Mouse (Mus musculus): Measurements from ENCODE around the gene Nckap1. TPM values are rescaled to one million over a fixed set of nuclear protein-coding genes. Genes with fewer than 3 reads are reported as not detected.
A peak's percentile ranks its signal among the peaks of the same experiment; 100 is the strongest.

Nckap1 gene
- polyA plus RNA-seq, 1 experiment from 2014 or later: 67.0 TPM

DNA sequence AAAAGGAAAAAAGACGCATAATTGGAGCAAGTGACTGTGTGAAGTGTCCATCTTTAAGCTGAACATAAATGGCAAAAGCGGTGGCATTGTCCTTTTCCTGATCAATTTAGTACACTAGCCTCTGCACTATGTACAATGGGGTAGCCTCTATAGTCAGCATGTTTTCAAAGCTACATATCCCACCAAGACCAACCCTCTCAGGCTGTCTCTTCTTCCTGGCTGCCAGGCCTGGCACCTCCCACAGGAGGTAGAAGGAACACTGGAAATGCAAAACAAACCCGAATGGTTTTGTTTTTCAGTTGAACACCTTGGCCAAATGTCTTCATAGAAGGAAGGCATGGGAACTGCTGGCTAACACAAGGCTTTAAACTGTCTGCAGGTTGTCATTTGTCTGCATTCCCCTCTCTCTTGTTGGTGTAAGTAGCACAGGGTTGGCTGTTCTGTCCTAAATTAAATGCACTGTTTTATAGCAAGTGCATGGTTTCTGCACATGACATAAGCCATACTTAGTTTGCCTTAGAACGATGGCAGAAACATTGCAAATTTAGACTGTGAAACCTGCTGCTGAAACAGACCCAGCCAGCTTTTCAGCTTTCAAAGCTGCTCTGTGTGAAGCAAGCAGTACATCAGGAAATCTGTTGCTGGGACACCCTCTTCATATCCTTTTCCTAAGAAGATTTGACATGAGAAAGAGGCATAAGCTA lies 13.2 kb upstream of the Nckap1 start:
- Histone ChIP-seq H3K27ac (no peak overlapping the region), H3K4me1 (replicated peaks) (no peaks in the 10 kb centered on the region), H3K36me3 (no peaks in the 10 kb centered on the region), H3K27me3 (ENCODE audit: insufficient read depth, poor library complexity, severe bottlenecking) (no peaks in the 10 kb centered on the region), H3K4me3 (no peak overlapping the region), H3K9me3 (no peaks in the 10 kb centered on the region)
- no peak for DNase-seq (ENCODE audit: low spot score)
- 83% methylated on average over 4 of the region's 4 CpGs for WGBS

DNA sequence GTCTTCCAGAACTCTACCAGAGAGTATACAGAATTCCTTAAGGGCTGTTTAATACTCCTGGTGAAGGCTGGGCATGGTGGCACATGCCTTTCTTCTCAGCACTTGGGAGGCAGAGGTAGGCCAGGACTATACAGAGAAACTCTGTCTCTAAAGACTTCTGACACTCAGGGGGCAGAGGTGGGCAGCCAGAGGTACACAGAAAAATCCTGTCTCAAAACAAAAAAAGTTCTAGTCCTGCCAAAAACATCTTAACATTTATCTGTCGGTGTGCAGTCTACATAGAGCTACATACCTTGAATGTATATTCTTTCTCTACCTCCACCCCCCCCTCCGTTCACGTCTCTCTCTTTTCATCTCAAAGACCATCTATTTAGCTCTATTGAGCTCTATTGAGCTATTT lies 1.2 kb upstream of the Nckap1 start:
- no peaks in the 10 kb centered on the region for H3K36me3 ChIP-seq
- H3K27ac ChIP-seq: no peak overlapping the region
- 89% methylated on average over 3 of the region's 3 CpGs for WGBS
- DNase-seq (ENCODE audit: low spot score): no peak
- no peaks in the 10 kb centered on the region for H3K27me3 ChIP-seq (ENCODE audit: insufficient read depth, poor library complexity, severe bottlenecking)
- no peaks in the 10 kb centered on the region for H3K9me3 ChIP-seq
- no peak overlapping the region for H3K4me3 ChIP-seq
- H3K4me1 ChIP-seq (replicated peaks): peaks cover 19% of the 10 kb centered on the region

GRCm38 (mm10) chr2:80580311-80580961 lies 744 bp downstream of the Nckap1 start:
- H3K27me3 ChIP-seq (ENCODE audit: insufficient read depth, poor library complexity, severe bottlenecking): no peaks in the 10 kb centered on the region
- H3K27ac ChIP-seq: peak overlapping the region; percentile 99
- H3K4me1 ChIP-seq (replicated peaks): peaks cover 19% of the 10 kb centered on the region
- H3K4me3 ChIP-seq: peak overlapping the region; percentile 95
- no peaks in the 10 kb centered on the region for H3K36me3 ChIP-seq
- WGBS: under 1% methylated on average over 65 of the region's 65 CpGs
- no peaks in the 10 kb centered on the region for H3K9me3 ChIP-seq
- DNase-seq (ENCODE audit: low spot score): peak; percentile 57

- Histone ChIP-seq H3K27ac (no peak overlapping the region), H3K27me3 (ENCODE audit: insufficient read depth, poor library complexity, severe bottlenecking) (no peaks in the 10 kb centered on the region), H3K36me3 (no peaks in the 10 kb centered on the region), H3K9me3 (no peaks in the 10 kb centered on the region), H3K4me3 (peak overlapping the region; percentile 95), H3K4me1 (replicated peaks) (peaks cover 19% of the 10 kb centered on the region)
- DNase-seq (ENCODE audit: low spot score): no peak
- 58% methylated on average over 6 of the region's 6 CpGs for WGBS
These were observed 1.8 kb downstream of the Nckap1 start for GRCm38 (mm10) chr2:80579253-80579891.

DNA sequence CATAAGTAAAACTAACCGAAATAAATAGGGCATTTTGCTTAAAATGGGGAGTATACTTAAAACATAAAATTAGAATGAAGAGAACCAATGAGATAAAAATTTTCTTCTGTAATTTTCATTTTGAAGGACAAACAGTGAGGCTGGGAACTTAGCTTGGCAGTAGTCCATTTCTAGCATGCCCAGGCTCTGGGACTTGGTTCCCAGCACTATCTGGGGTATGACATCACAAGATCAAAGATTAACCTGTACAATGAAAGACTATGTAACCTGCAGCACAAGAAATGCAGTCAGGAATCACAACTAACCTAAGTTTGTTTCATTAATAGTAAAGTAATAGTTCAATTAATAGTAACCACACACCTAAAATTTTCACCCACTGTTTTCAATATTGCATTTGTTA lies 3.9 kb downstream of the Nckap1 start:
- H3K36me3 ChIP-seq: no peaks in the 10 kb centered on the region
- no peaks in the 10 kb centered on the region for H3K27me3 ChIP-seq (ENCODE audit: insufficient read depth, poor library complexity, severe bottlenecking)
- peaks cover 23% of the 10 kb centered on the region for H3K4me1 ChIP-seq (replicated peaks)
- H3K27ac ChIP-seq: no peak overlapping the region
- no peak overlapping the region for H3K4me3 ChIP-seq
- H3K9me3 ChIP-seq: no peaks in the 10 kb centered on the region
- WGBS: 92% methylated on average over 1 of the region's 1 CpGs
- no peak for DNase-seq (ENCODE audit: low spot score)

GRCm38 (mm10) chr2:80570656-80571055 lies 10.5 kb downstream of the Nckap1 start:
- 83% methylated on average over 4 of the region's 4 CpGs for WGBS
- DNase-seq (ENCODE audit: low spot score): no peak
- no peak overlapping the region for H3K27ac ChIP-seq
- H3K36me3 ChIP-seq: 0 out of 2 replicates have a peak, but pooled peaks cover 11% of the 10 kb centered on the region
- no peaks in the 10 kb centered on the region for H3K9me3 ChIP-seq
- H3K4me1 ChIP-seq (replicated peaks): 0 out of 2 replicates have a peak, but pooled peaks cover 4% of the 10 kb centered on the region
- H3K4me3 ChIP-seq: no peak overlapping the region
- no peaks in the 10 kb centered on the region for H3K27me3 ChIP-seq (ENCODE audit: insufficient read depth, poor library complexity, severe bottlenecking)

DNA sequence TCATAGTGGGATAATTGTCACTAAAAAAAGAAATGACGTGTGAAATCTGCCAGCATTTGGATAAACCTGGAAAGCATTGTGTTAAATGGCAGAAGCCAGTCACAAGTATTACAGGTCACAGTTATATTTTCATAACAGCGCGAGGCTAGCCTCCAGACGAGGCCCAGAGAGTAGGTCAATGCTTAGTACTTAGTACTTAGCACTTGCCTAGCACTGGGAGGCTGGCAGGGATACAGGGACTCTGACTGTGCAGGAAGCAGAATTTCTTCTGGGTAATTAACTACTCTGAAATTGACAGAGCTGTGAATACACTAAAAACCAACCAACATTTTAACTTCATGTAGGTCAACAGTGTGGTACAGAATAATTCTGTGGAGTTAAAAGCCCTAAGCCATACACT lies 13.8 kb downstream of the Nckap1 start:
- H3K4me1 ChIP-seq (replicated peaks): no peaks in the 10 kb centered on the region
- 0 out of 2 replicates have a peak, but pooled peaks cover 11% of the 10 kb centered on the region for H3K36me3 ChIP-seq
- no peak for DNase-seq (ENCODE audit: low spot score)
- H3K4me3 ChIP-seq: no peak overlapping the region
- H3K27ac ChIP-seq: no peak overlapping the region
- no peaks in the 10 kb centered on the region for H3K9me3 ChIP-seq
- H3K27me3 ChIP-seq (ENCODE audit: insufficient read depth, poor library complexity, severe bottlenecking): no peaks in the 10 kb centered on the region
- 94% methylated on average over 4 of the region's 4 CpGs for whole genome bisulfite sequencing

GRCm38 (mm10) chr2:80562253-80562652 lies 18.9 kb downstream of the Nckap1 start:
- no peak overlapping the region for H3K4me3 ChIP-seq
- H3K27ac ChIP-seq: no peak overlapping the region
- no peaks in the 10 kb centered on the region for H3K27me3 ChIP-seq (ENCODE audit: insufficient read depth, poor library complexity, severe bottlenecking)
- peaks cover 17% of the 10 kb centered on the region for H3K36me3 ChIP-seq
- no peaks in the 10 kb centered on the region for H3K9me3 ChIP-seq
- DNase-seq (ENCODE audit: low spot score): no peak
- H3K4me1 ChIP-seq (replicated peaks): no peaks in the 10 kb centered on the region

GRCm38 (mm10) chr2:80561478-80561877 lies 19.7 kb downstream of the Nckap1 start:
- 92% methylated on average over 3 of the region's 3 CpGs for WGBS
- H3K4me1 ChIP-seq (replicated peaks): no peaks in the 10 kb centered on the region
- H3K27me3 ChIP-seq (ENCODE audit: insufficient read depth, poor library complexity, severe bottlenecking): no peaks in the 10 kb centered on the region
- no peak for DNase-seq (ENCODE audit: low spot score)
- no peak overlapping the region for H3K27ac ChIP-seq
- peaks cover 20% of the 10 kb centered on the region for H3K36me3 ChIP-seq
- no peaks in the 10 kb centered on the region for H3K9me3 ChIP-seq
- H3K4me3 ChIP-seq: no peak overlapping the region

DNA sequence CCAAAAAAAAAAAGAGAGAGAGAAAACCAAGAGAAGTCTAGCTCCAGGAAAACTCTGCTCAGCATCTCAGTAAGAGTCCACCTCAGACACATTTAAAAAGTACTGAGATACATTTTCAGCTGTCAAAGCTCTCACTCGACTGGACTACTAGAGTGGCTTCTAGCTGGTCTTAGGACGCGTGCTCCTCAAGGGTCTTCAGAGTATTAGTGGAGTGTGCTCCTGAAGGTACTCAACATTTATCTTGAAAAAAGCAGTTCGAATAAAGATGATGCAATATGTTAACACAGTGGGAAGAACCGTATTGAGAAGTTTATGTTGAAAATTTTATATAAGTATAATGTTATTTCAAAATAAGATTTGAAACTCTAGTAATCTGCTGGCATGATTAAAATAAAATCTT lies 20.4 kb downstream of the Nckap1 start:
- Histone ChIP-seq H3K27ac (no peak overlapping the region), H3K27me3 (ENCODE audit: insufficient read depth, poor library complexity, severe bottlenecking) (no peaks in the 10 kb centered on the region), H3K9me3 (no peaks in the 10 kb centered on the region), H3K4me1 (replicated peaks) (no peaks in the 10 kb centered on the region), H3K36me3 (peaks cover 20% of the 10 kb centered on the region), H3K4me3 (no peak overlapping the region)
- 94% methylated on average over 5 of the region's 5 CpGs for WGBS
- no peak for DNase-seq (ENCODE audit: low spot score)

DNA sequence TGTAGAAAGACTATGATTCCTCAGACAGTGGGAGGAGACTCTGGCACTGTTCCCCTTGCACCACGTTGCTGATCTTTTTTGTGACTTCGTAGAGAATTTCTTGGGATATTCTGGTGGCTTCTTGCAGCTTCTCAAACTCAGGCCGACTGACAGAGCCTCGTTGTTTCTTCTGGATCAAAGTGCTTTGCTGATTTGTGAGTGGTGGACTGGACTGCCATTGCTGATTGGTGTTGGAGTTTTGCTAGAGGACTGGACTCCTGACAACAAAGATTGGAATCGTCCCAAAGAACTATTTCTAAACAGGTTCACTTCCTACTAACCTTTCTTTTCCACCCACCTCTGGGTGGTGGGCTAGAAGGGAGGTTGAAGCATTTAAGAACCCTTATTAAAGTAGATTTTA lies 21.5 kb downstream of the Nckap1 start:
- Histone ChIP-seq H3K9me3 (no peaks in the 10 kb centered on the region), H3K4me1 (replicated peaks) (no peaks in the 10 kb centered on the region), H3K4me3 (no peak overlapping the region), H3K27ac (no peak overlapping the region), H3K27me3 (ENCODE audit: insufficient read depth, poor library complexity, severe bottlenecking) (no peaks in the 10 kb centered on the region), H3K36me3 (peaks cover 20% of the 10 kb centered on the region)
- DNase-seq (ENCODE audit: low spot score): no peak
- 89% methylated on average over 5 of the region's 5 CpGs for WGBS

DNA sequence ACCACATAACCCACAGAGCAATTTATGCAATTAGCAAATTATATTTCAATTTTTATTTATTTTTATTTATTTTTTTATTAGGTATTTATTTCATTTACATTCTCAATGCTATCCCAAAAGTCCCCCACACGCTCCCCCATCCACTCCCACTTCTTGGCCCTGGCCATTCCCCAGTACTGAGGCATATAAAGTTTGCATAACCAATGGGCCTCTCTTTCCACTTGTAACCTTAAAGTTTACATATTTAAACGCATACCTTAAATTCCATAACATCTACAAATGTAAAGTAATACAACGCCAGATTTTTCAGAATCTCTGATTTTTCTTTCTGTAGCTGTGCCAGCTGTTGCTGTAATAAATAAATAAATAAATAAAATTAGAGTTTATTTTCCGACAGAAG lies 26.7 kb downstream of the Nckap1 start:
- no peaks in the 10 kb centered on the region for H3K27me3 ChIP-seq (ENCODE audit: insufficient read depth, poor library complexity, severe bottlenecking)
- H3K36me3 ChIP-seq: peaks cover 62% of the 10 kb centered on the region
- no peak overlapping the region for H3K27ac ChIP-seq
- H3K4me1 ChIP-seq (replicated peaks): no peaks in the 10 kb centered on the region
- H3K9me3 ChIP-seq: no peaks in the 10 kb centered on the region
- no peak for DNase-seq (ENCODE audit: low spot score)
- 87% methylated on average over 4 of the region's 4 CpGs for WGBS
- H3K4me3 ChIP-seq: no peak overlapping the region

DNA sequence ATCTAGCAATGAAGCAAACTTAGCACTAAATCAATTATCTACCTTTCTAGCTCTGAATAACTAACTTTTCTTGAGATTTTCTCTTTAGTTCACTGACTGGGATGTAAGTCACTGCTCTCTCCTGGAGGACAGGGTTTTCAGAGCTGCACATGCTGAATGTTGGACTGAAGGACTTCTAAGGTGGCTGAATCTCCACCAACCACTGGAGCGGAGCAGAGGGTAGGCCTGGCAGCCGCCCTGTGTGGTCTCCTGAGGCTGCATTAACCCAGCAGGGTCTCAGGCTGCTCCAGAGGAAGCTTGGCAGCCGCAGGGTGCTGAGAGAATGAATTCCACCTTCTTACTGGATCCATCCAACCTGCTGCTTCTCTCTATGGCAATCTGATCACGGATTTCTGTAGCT lies 31.5 kb downstream of the Nckap1 start:
- H3K4me3 ChIP-seq: no peak overlapping the region
- WGBS: 89% methylated on average over 4 of the region's 4 CpGs
- no peaks in the 10 kb centered on the region for H3K9me3 ChIP-seq
- no peak overlapping the region for H3K27ac ChIP-seq
- H3K36me3 ChIP-seq: peaks cover 93% of the 10 kb centered on the region
- H3K27me3 ChIP-seq (ENCODE audit: insufficient read depth, poor library complexity, severe bottlenecking): no peaks in the 10 kb centered on the region
- DNase-seq (ENCODE audit: low spot score): no peak
- no peaks in the 10 kb centered on the region for H3K4me1 ChIP-seq (replicated peaks)

Measured in hindbrain, embryonic 10.5 days (tissue).